Mouse (Mus musculus): Measurements from ENCODE around the gene 2300002M23Rik. TPM values are rescaled to one million over a fixed set of nuclear protein-coding genes. Genes with fewer than 3 reads are reported as not detected.

The 2300002M23Rik gene
- polyA plus RNA-seq, 1 experiment = not detected

- no peak overlapping the region for H3K4me3 ChIP-seq (ENCODE audit: insufficient read depth, poor library complexity, severe bottlenecking)
- no peaks in the 10 kb centered on the region for H3K36me3 ChIP-seq (ENCODE audit: control insufficient read depth, insufficient read depth)
- no peaks in the 10 kb centered on the region for H3K79me3 ChIP-seq (ENCODE audit: low read depth)
- TF ChIP-seq MAX (IDR thresholded peaks at IDR 0.05) (no peak), CEBPB (IDR thresholded peaks at IDR 0.05; ENCODE audit: low read depth) (no peak), MYOG (IDR thresholded peaks at IDR 0.05; ENCODE audit: control insufficient read depth, extremely low read depth, insufficient read length) (no peak), MYOD1 (IDR thresholded peaks at IDR 0.05; ENCODE audit: control insufficient read depth, insufficient read length, low read depth) (no peak), FOSL1 (IDR thresholded peaks at IDR 0.05; ENCODE audit: insufficient read depth, low read length, poor library complexity, severe bottlenecking) (no peak), USF1 (IDR thresholded peaks at IDR 0.05; ENCODE audit: low read depth) (no peak), CTCF (IDR thresholded peaks at IDR 0.05; ENCODE audit: control insufficient read depth, insufficient read depth, insufficient read length) (no peak)
- no peaks in the 10 kb centered on the region for H3K27me3 ChIP-seq (ENCODE audit: control insufficient read depth, insufficient read depth, insufficient read length)
- H3K79me2 ChIP-seq (ENCODE audit: control insufficient read depth, insufficient read depth) = no peaks in the 10 kb centered on the region
- H3ac ChIP-seq (ENCODE audit: control insufficient read depth, insufficient read length, low read depth) = no peak overlapping the region
Measured at GRCm38 (mm10) chr17:35593786-35594185, 26.5 kb downstream of the 2300002M23Rik start.

- TF ChIP-seq CTCF (IDR thresholded peaks at IDR 0.05; ENCODE audit: control insufficient read depth, insufficient read depth, insufficient read length) (no peak), MYOG (IDR thresholded peaks at IDR 0.05; ENCODE audit: control insufficient read depth, extremely low read depth, insufficient read length) (no peak), USF1 (IDR thresholded peaks at IDR 0.05; ENCODE audit: low read depth) (no peak), CEBPB (IDR thresholded peaks at IDR 0.05; ENCODE audit: low read depth) (no peak), FOSL1 (IDR thresholded peaks at IDR 0.05; ENCODE audit: insufficient read depth, low read length, poor library complexity, severe bottlenecking) (no peak), MYOD1 (IDR thresholded peaks at IDR 0.05; ENCODE audit: control insufficient read depth, insufficient read length, low read depth) (no peak), MAX (IDR thresholded peaks at IDR 0.05) (no peak)
Measured at GRCm38 (mm10) chr17:35594456-35594855, 27.2 kb downstream of the 2300002M23Rik start.

GRCm38 (mm10) chr17:35597399-35597798, 30.1 kb downstream of the 2300002M23Rik start:
- Histone ChIP-seq H3K4me3 (ENCODE audit: insufficient read depth, poor library complexity, severe bottlenecking) (no peak overlapping the region), H3ac (ENCODE audit: control insufficient read depth, insufficient read length, low read depth) (no peak overlapping the region), H3K36me3 (ENCODE audit: control insufficient read depth, insufficient read depth) (no peaks in the 10 kb centered on the region), H3K27me3 (ENCODE audit: control insufficient read depth, insufficient read depth, insufficient read length) (no peaks in the 10 kb centered on the region), H3K79me2 (ENCODE audit: control insufficient read depth, insufficient read depth) (no peaks in the 10 kb centered on the region), H3K79me3 (ENCODE audit: low read depth) (no peaks in the 10 kb centered on the region)
- TF ChIP-seq MYOD1 (IDR thresholded peaks at IDR 0.05; ENCODE audit: control insufficient read depth, insufficient read length, low read depth) = no peak
- TF ChIP-seq USF1 (IDR thresholded peaks at IDR 0.05; ENCODE audit: low read depth) = no peak
- TF ChIP-seq CEBPB (IDR thresholded peaks at IDR 0.05; ENCODE audit: low read depth) = no peak
- no peak for TF ChIP-seq FOSL1 (IDR thresholded peaks at IDR 0.05; ENCODE audit: insufficient read depth, low read length, poor library complexity, severe bottlenecking)
- no peak for TF ChIP-seq MYOG (IDR thresholded peaks at IDR 0.05; ENCODE audit: control insufficient read depth, extremely low read depth, insufficient read length)
- TF ChIP-seq MAX (IDR thresholded peaks at IDR 0.05) = no peak
- TF ChIP-seq CTCF (IDR thresholded peaks at IDR 0.05; ENCODE audit: control insufficient read depth, insufficient read depth, insufficient read length) = no peak

More at GRCm38 (mm10) chr17:35594456-35594855, 27.2 kb downstream of the 2300002M23Rik start:
- Histone ChIP-seq H3K79me2 (ENCODE audit: control insufficient read depth, insufficient read depth) (no peaks in the 10 kb centered on the region), H3K79me3 (ENCODE audit: low read depth) (no peaks in the 10 kb centered on the region), H3K36me3 (ENCODE audit: control insufficient read depth, insufficient read depth) (no peaks in the 10 kb centered on the region), H3ac (ENCODE audit: control insufficient read depth, insufficient read length, low read depth) (no peak overlapping the region), H3K4me3 (ENCODE audit: insufficient read depth, poor library complexity, severe bottlenecking) (no peak overlapping the region), H3K27me3 (ENCODE audit: control insufficient read depth, insufficient read depth, insufficient read length) (no peaks in the 10 kb centered on the region)

GRCm38 (mm10) chr17:35601249-35601648, 34.0 kb downstream of the 2300002M23Rik start, which contains the start of gene Sfta2:
Gene Sfta2, plus strand, starts transcription at chr17:35601549.
- H3K36me3 ChIP-seq (ENCODE audit: control insufficient read depth, insufficient read depth) = no peaks in the 10 kb centered on the region
- no peak within 1 kb of the TSS for H3ac ChIP-seq (ENCODE audit: control insufficient read depth, insufficient read length, low read depth)
- H3K79me2 ChIP-seq (ENCODE audit: control insufficient read depth, insufficient read depth) = no peaks in the 10 kb centered on the region
- H3K79me3 ChIP-seq (ENCODE audit: low read depth) = no peaks in the 10 kb centered on the region
- TF ChIP-seq CEBPB (IDR thresholded peaks at IDR 0.05; ENCODE audit: low read depth) (no peak), USF1 (IDR thresholded peaks at IDR 0.05; ENCODE audit: low read depth) (no peak), MYOG (IDR thresholded peaks at IDR 0.05; ENCODE audit: control insufficient read depth, extremely low read depth, insufficient read length) (no peak), FOSL1 (IDR thresholded peaks at IDR 0.05; ENCODE audit: insufficient read depth, low read length, poor library complexity, severe bottlenecking) (no peak), CTCF (IDR thresholded peaks at IDR 0.05; ENCODE audit: control insufficient read depth, insufficient read depth, insufficient read length) (no peak), MYOD1 (IDR thresholded peaks at IDR 0.05; ENCODE audit: control insufficient read depth, insufficient read length, low read depth) (no peak), MAX (IDR thresholded peaks at IDR 0.05) (no peak)
- no peak within 1 kb of the TSS for H3K4me3 ChIP-seq (ENCODE audit: insufficient read depth, poor library complexity, severe bottlenecking)
- no peaks in the 10 kb centered on the region for H3K27me3 ChIP-seq (ENCODE audit: control insufficient read depth, insufficient read depth, insufficient read length)

GRCm38 (mm10) chr17:35601736-35602354, 34.6 kb downstream of the 2300002M23Rik start:
- H3K79me2 ChIP-seq (ENCODE audit: control insufficient read depth, insufficient read depth) = no peaks in the 10 kb centered on the region
- H3K4me3 ChIP-seq (ENCODE audit: insufficient read depth, poor library complexity, severe bottlenecking) = no peak overlapping the region
- H3K36me3 ChIP-seq (ENCODE audit: control insufficient read depth, insufficient read depth) = no peaks in the 10 kb centered on the region
- no peaks in the 10 kb centered on the region for H3K79me3 ChIP-seq (ENCODE audit: low read depth)
- no peaks in the 10 kb centered on the region for H3K27me3 ChIP-seq (ENCODE audit: control insufficient read depth, insufficient read depth, insufficient read length)
- H3ac ChIP-seq (ENCODE audit: control insufficient read depth, insufficient read length, low read depth) = no peak overlapping the region
- TF ChIP-seq MYOD1 (IDR thresholded peaks at IDR 0.05; ENCODE audit: control insufficient read depth, insufficient read length, low read depth) = no peak
- TF ChIP-seq USF1 (IDR thresholded peaks at IDR 0.05; ENCODE audit: low read depth) = peak; percentile 49

GRCm38 (mm10) chr17:35617127-35617526, 49.9 kb downstream of the 2300002M23Rik start:
- TF ChIP-seq MAX (IDR thresholded peaks at IDR 0.05) (no peak), MYOD1 (IDR thresholded peaks at IDR 0.05; ENCODE audit: control insufficient read depth, insufficient read length, low read depth) (no peak), CTCF (IDR thresholded peaks at IDR 0.05; ENCODE audit: control insufficient read depth, insufficient read depth, insufficient read length) (no peak), USF1 (IDR thresholded peaks at IDR 0.05; ENCODE audit: low read depth) (no peak), CEBPB (IDR thresholded peaks at IDR 0.05; ENCODE audit: low read depth) (no peak), FOSL1 (IDR thresholded peaks at IDR 0.05; ENCODE audit: insufficient read depth, low read length, poor library complexity, severe bottlenecking) (no peak)
- no peak overlapping the region for H3ac ChIP-seq (ENCODE audit: control insufficient read depth, insufficient read length, low read depth)

More at GRCm38 (mm10) chr17:35617127-35617526, 49.9 kb downstream of the 2300002M23Rik start:
- Histone ChIP-seq H3K79me3 (ENCODE audit: low read depth) (no peaks in the 10 kb centered on the region), H3K27me3 (ENCODE audit: control insufficient read depth, insufficient read depth, insufficient read length) (peaks cover 6% of the 10 kb centered on the region), H3K79me2 (ENCODE audit: control insufficient read depth, insufficient read depth) (no peaks in the 10 kb centered on the region), H3K36me3 (ENCODE audit: control insufficient read depth, insufficient read depth) (no peaks in the 10 kb centered on the region), H3K4me3 (ENCODE audit: insufficient read depth, poor library complexity, severe bottlenecking) (no peak overlapping the region)

Data from C2C12 (cell line).